Mouse (Mus musculus): ENCODE measurements around the gene Lmnb2. TPM values are rescaled to one million over a fixed set of nuclear protein-coding genes. Genes with fewer than 3 reads are reported as not detected.

The Lmnb2 gene
- polyA plus RNA-seq, 1 experiment from 2014 or later: 10.3 TPM

- 19% methylated on average over 10 of the region's 10 CpGs for WGBS (ENCODE audit: insufficient replicate concordance)
- no peak for ATAC-seq (ENCODE audit: low read depth)
- peaks cover 23% of the 10 kb centered on the region for H3K4me1 ChIP-seq (ENCODE audit: control insufficient read depth, low read depth, low read length)
Measured at GRCm38 (mm10) chr10:80881301-80881700, 36.7 kb downstream of the Lmnb2 start.

GRCm38 (mm10) chr10:80880901-80881300 lies 37.1 kb downstream of the Lmnb2 start:
- no peak for ATAC-seq (ENCODE audit: low read depth)
- Histone ChIP-seq H3K4me1 (ENCODE audit: control insufficient read depth, low read depth, low read length) (peaks cover 23% of the 10 kb centered on the region), H3K27ac (ENCODE audit: low read length) (peak overlapping the region; percentile 45), H3K9me3 (replicated peaks; ENCODE audit: control insufficient read depth, low read length) (no peaks in the 10 kb centered on the region), H3K4me2 (ENCODE audit: low read depth, low read length) (peak overlapping the region; percentile 25; the same call in 1 of the 2 replicates), H3K27me3 (ENCODE audit: control insufficient read depth, insufficient read depth, low read depth, low read length) (no peaks in the 10 kb centered on the region), H3K9ac (ENCODE audit: low read depth, low read length) (no peak overlapping the region), H3K36me3 (ENCODE audit: control insufficient read depth, insufficient read depth) (no peaks in the 10 kb centered on the region), H3K4me3 (ENCODE audit: low read depth, low read length) (no peak overlapping the region)
- WGBS (ENCODE audit: insufficient replicate concordance): 55% methylated on average over 2 of the region's 2 CpGs

More at GRCm38 (mm10) chr10:80881301-80881700, 36.7 kb downstream of the Lmnb2 start:
- no peak overlapping the region for H3K4me2 ChIP-seq (ENCODE audit: low read depth, low read length)
- no peak overlapping the region for H3K27ac ChIP-seq (ENCODE audit: low read length)
- H3K9ac ChIP-seq (ENCODE audit: low read depth, low read length): no peak overlapping the region
- H3K4me3 ChIP-seq (ENCODE audit: low read depth, low read length): no peak overlapping the region
- no peaks in the 10 kb centered on the region for H3K9me3 ChIP-seq (replicated peaks; ENCODE audit: control insufficient read depth, low read length)
- H3K27me3 ChIP-seq (ENCODE audit: control insufficient read depth, insufficient read depth, low read depth, low read length): no peaks in the 10 kb centered on the region
- H3K36me3 ChIP-seq (ENCODE audit: control insufficient read depth, insufficient read depth): no peaks in the 10 kb centered on the region

DNA sequence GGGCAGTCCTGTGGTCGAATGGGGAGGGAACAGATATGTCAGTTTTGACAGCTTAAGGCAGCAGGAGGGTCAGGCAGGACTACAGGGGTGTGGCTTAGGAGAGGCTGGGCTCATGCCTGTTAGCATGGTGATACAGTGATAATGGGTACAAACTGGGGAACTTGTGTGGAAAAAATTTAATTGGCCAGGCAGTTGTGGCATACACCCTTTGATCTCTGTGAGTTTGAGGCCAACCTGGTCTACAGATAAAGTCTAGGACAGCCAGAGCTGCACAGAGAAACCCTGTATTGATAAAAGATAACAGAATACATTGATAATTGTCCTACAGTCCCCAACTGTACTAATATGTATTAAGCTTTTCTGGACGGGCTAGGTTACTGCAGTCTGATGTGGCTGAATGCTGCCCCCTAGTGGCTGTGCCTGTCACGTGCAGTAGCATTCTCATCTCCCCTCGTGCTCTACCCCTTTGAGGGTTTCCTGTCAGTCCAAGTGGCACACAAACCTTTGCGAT lies 37.9 kb downstream of the Lmnb2 start:
- H3K9me3 ChIP-seq (replicated peaks; ENCODE audit: control insufficient read depth, low read length): no peaks in the 10 kb centered on the region
- H3K4me3 ChIP-seq (ENCODE audit: low read depth, low read length): no peak overlapping the region
- peaks cover 23% of the 10 kb centered on the region for H3K4me1 ChIP-seq (ENCODE audit: control insufficient read depth, low read depth, low read length)
- H3K36me3 ChIP-seq (ENCODE audit: control insufficient read depth, insufficient read depth): no peaks in the 10 kb centered on the region
- peak; percentile 92 for ATAC-seq (ENCODE audit: low read depth)
- WGBS (ENCODE audit: insufficient replicate concordance): 4% methylated on average over 5 of the region's 5 CpGs
- H3K27me3 ChIP-seq (ENCODE audit: control insufficient read depth, insufficient read depth, low read depth, low read length): no peaks in the 10 kb centered on the region
- 0 out of 2 replicates have a peak overlapping the region, but pooled peaks have one; percentile 4 for H3K9ac ChIP-seq (ENCODE audit: low read depth, low read length)
- peak overlapping the region; percentile 25; the same call in 1 of the 2 replicates for H3K4me2 ChIP-seq (ENCODE audit: low read depth, low read length)
- peak overlapping the region; percentile 45 for H3K27ac ChIP-seq (ENCODE audit: low read length)

- H3K27ac ChIP-seq (ENCODE audit: low read length): peak overlapping the region; percentile 27; the same call in 1 of the 2 replicates
- H3K36me3 ChIP-seq (ENCODE audit: control insufficient read depth, insufficient read depth): no peaks in the 10 kb centered on the region
- no peak overlapping the region for H3K4me2 ChIP-seq (ENCODE audit: low read depth, low read length)
- H3K4me1 ChIP-seq (ENCODE audit: control insufficient read depth, low read depth, low read length): peaks cover 23% of the 10 kb centered on the region
- peaks cover 2% of the 10 kb centered on the region; the same call in 1 of the 2 replicates for H3K27me3 ChIP-seq (ENCODE audit: control insufficient read depth, insufficient read depth, low read depth, low read length)
- 46% methylated on average over 3 of the region's 3 CpGs for WGBS (ENCODE audit: insufficient replicate concordance)
- H3K9ac ChIP-seq (ENCODE audit: low read depth, low read length): no peak overlapping the region
- no peak overlapping the region for H3K4me3 ChIP-seq (ENCODE audit: low read depth, low read length)
- H3K9me3 ChIP-seq (replicated peaks; ENCODE audit: control insufficient read depth, low read length): no peaks in the 10 kb centered on the region
- no peak for ATAC-seq (ENCODE audit: low read depth)
Measured at GRCm38 (mm10) chr10:80876594-80876993, 41.5 kb downstream of the Lmnb2 start.

GRCm38 (mm10) chr10:80876028-80876427 lies 42.0 kb downstream of the Lmnb2 start:
- Histone ChIP-seq H3K27me3 (ENCODE audit: control insufficient read depth, insufficient read depth, low read depth, low read length) (peaks cover 3% of the 10 kb centered on the region; the same call in 1 of the 2 replicates), H3K27ac (ENCODE audit: low read length) (no peak overlapping the region), H3K4me1 (ENCODE audit: control insufficient read depth, low read depth, low read length) (peaks cover 25% of the 10 kb centered on the region), H3K9me3 (replicated peaks; ENCODE audit: control insufficient read depth, low read length) (no peaks in the 10 kb centered on the region), H3K36me3 (ENCODE audit: control insufficient read depth, insufficient read depth) (no peaks in the 10 kb centered on the region), H3K4me3 (ENCODE audit: low read depth, low read length) (no peak overlapping the region), H3K4me2 (ENCODE audit: low read depth, low read length) (no peak overlapping the region), H3K9ac (ENCODE audit: low read depth, low read length) (no peak overlapping the region)
- WGBS (ENCODE audit: insufficient replicate concordance): 24% methylated on average over 5 of the region's 5 CpGs
- ATAC-seq (ENCODE audit: low read depth): no peak

- H3K36me3 ChIP-seq (ENCODE audit: control insufficient read depth, insufficient read depth): no peaks in the 10 kb centered on the region
- H3K9ac ChIP-seq (ENCODE audit: low read depth, low read length): no peak overlapping the region
- no peaks in the 10 kb centered on the region for H3K9me3 ChIP-seq (replicated peaks; ENCODE audit: control insufficient read depth, low read length)
- no peak overlapping the region for H3K4me3 ChIP-seq (ENCODE audit: low read depth, low read length)
- H3K27ac ChIP-seq (ENCODE audit: low read length): no peak overlapping the region
- H3K4me2 ChIP-seq (ENCODE audit: low read depth, low read length): no peak overlapping the region
- ATAC-seq (ENCODE audit: low read depth): no peak
- peaks cover 3% of the 10 kb centered on the region; the same call in 1 of the 2 replicates for H3K27me3 ChIP-seq (ENCODE audit: control insufficient read depth, insufficient read depth, low read depth, low read length)
- H3K4me1 ChIP-seq (ENCODE audit: control insufficient read depth, low read depth, low read length): peaks cover 6% of the 10 kb centered on the region
- 76% methylated on average over 9 of the region's 9 CpGs for WGBS (ENCODE audit: insufficient replicate concordance)
Measured at GRCm38 (mm10) chr10:80874035-80874434, 44.0 kb downstream of the Lmnb2 start.

DNA sequence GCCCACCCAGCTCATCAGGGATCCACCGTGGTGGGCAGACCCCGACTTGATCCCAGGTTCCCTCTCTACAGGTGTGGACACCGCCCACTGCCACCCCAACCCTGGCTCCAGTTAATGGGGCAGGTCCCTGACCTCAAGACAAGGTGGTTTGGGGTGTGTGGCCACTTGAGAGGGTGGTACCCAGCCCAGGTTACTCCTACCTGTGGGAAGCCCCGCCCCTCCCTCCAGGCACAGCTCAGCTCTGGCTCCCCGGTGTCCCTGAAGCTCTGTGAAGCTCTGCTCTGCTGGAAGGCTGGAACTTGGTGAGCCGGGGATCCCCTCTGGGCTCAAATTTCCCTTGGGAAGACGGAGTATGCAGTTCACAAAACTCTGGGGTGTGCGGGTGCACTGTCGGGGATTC lies 46.5 kb downstream of the Lmnb2 start, which contains the start of gene Tmprss9:
Gene Tmprss9, plus strand, starts transcription at position 268 of the 400 bp plus-strand sequence.
- Histone ChIP-seq H3K9ac (ENCODE audit: low read depth, low read length) (no peak within 1 kb of the TSS), H3K27ac (ENCODE audit: low read length) (no peak within 1 kb of the TSS), H3K4me2 (ENCODE audit: low read depth, low read length) (no peak within 1 kb of the TSS), H3K9me3 (replicated peaks; ENCODE audit: control insufficient read depth, low read length) (no peaks in the 10 kb centered on the region), H3K36me3 (ENCODE audit: control insufficient read depth, insufficient read depth) (peaks cover 15% of the 10 kb centered on the region), H3K4me1 (ENCODE audit: control insufficient read depth, low read depth, low read length) (peaks cover 5% of the 10 kb centered on the region), H3K27me3 (ENCODE audit: control insufficient read depth, insufficient read depth, low read depth, low read length) (peaks cover 3% of the 10 kb centered on the region; the same call in 1 of the 2 replicates), H3K4me3 (ENCODE audit: low read depth, low read length) (no peak within 1 kb of the TSS)
- no peak for ATAC-seq (ENCODE audit: low read depth)
- WGBS (ENCODE audit: insufficient replicate concordance): 21% methylated on average over 9 of the region's 9 CpGs

GRCm38 (mm10) chr10:80870993-80871392 lies 47.1 kb downstream of the Lmnb2 start:
- 69% methylated on average over 3 of the region's 6 CpGs for WGBS (ENCODE audit: insufficient replicate concordance)
- no peaks in the 10 kb centered on the region for H3K9me3 ChIP-seq (replicated peaks; ENCODE audit: control insufficient read depth, low read length)
- peaks cover 2% of the 10 kb centered on the region for H3K4me1 ChIP-seq (ENCODE audit: control insufficient read depth, low read depth, low read length)
- no peak overlapping the region for H3K4me2 ChIP-seq (ENCODE audit: low read depth, low read length)
- peaks cover 21% of the 10 kb centered on the region for H3K36me3 ChIP-seq (ENCODE audit: control insufficient read depth, insufficient read depth)
- peaks cover 3% of the 10 kb centered on the region; the same call in 1 of the 2 replicates for H3K27me3 ChIP-seq (ENCODE audit: control insufficient read depth, insufficient read depth, low read depth, low read length)
- no peak for ATAC-seq (ENCODE audit: low read depth)
- no peak overlapping the region for H3K9ac ChIP-seq (ENCODE audit: low read depth, low read length)
- no peak overlapping the region for H3K27ac ChIP-seq (ENCODE audit: low read length)
- H3K4me3 ChIP-seq (ENCODE audit: low read depth, low read length): no peak overlapping the region

GRCm38 (mm10) chr10:80864446-80864845 lies 53.6 kb downstream of the Lmnb2 start:
- WGBS (ENCODE audit: insufficient replicate concordance): 90% methylated on average over 16 of the region's 16 CpGs
- Histone ChIP-seq H3K4me2 (ENCODE audit: low read depth, low read length) (no peak overlapping the region), H3K4me1 (ENCODE audit: control insufficient read depth, low read depth, low read length) (peaks cover 39% of the 10 kb centered on the region), H3K36me3 (ENCODE audit: control insufficient read depth, insufficient read depth) (peaks cover 66% of the 10 kb centered on the region), H3K4me3 (ENCODE audit: low read depth, low read length) (no peak overlapping the region), H3K27ac (ENCODE audit: low read length) (no peak overlapping the region), H3K9me3 (replicated peaks; ENCODE audit: control insufficient read depth, low read length) (no peaks in the 10 kb centered on the region), H3K9ac (ENCODE audit: low read depth, low read length) (no peak overlapping the region), H3K27me3 (ENCODE audit: control insufficient read depth, insufficient read depth, low read depth, low read length) (no peaks in the 10 kb centered on the region)
- ATAC-seq (ENCODE audit: low read depth): no peak
